Mouse (Mus musculus): ENCODE measurements around the gene Exph5.

The Exph5 gene

GRCm38 (mm10) chr9:53301269-53301720 lies at the start of gene Exph5:
Gene Exph5, plus strand, starts transcription at chr9:53301670.
- peak; percentile 26 for DNase-seq

GRCm38 (mm10) chr9:53254368-53254767 lies 47.1 kb upstream of the Exph5 start:
- DNase-seq = peak; percentile 71

- DNase-seq = no peak
Observed at GRCm38 (mm10) chr9:53256690-53257305, 44.7 kb upstream of the Exph5 start.

GRCm38 (mm10) chr9:53257772-53258171 lies 43.7 kb upstream of the Exph5 start:
- no peak for DNase-seq

- no peak for DNase-seq
Observed at GRCm38 (mm10) chr9:53258199-53258598, 43.3 kb upstream of the Exph5 start.

GRCm38 (mm10) chr9:53264387-53264786 lies 37.1 kb upstream of the Exph5 start:
- no peak for DNase-seq

- DNase-seq = no peak
Observed at GRCm38 (mm10) chr9:53265589-53265988, 35.9 kb upstream of the Exph5 start.

- no peak for DNase-seq
Observed at GRCm38 (mm10) chr9:53268036-53268435, 33.4 kb upstream of the Exph5 start.

GRCm38 (mm10) chr9:53268731-53269465 lies 32.6 kb upstream of the Exph5 start:
- DNase-seq = no peak

GRCm38 (mm10) chr9:53269466-53269755 lies 32.1 kb upstream of the Exph5 start:
- no peak for DNase-seq

- no peak for DNase-seq
Observed at GRCm38 (mm10) chr9:53271281-53272022, 30.0 kb upstream of the Exph5 start.

GRCm38 (mm10) chr9:53272207-53272606 lies 29.3 kb upstream of the Exph5 start:
- DNase-seq = no peak

GRCm38 (mm10) chr9:53272714-53273113 lies 28.8 kb upstream of the Exph5 start:
- no peak for DNase-seq

- DNase-seq = no peak
Observed at GRCm38 (mm10) chr9:53276381-53276780, 25.1 kb upstream of the Exph5 start.

GRCm38 (mm10) chr9:53278997-53279396 lies 22.5 kb upstream of the Exph5 start:
- DNase-seq = no peak

- DNase-seq = no peak
Observed at GRCm38 (mm10) chr9:53286793-53287192, 14.7 kb upstream of the Exph5 start.

- DNase-seq = no peak
Observed at GRCm38 (mm10) chr9:53290006-53290405, 11.5 kb upstream of the Exph5 start.

GRCm38 (mm10) chr9:53292833-53293232 lies 8.6 kb upstream of the Exph5 start:
- no peak for DNase-seq

GRCm38 (mm10) chr9:53301801-53302311 lies 386 bp downstream of the Exph5 start:
- DNase-seq = peak; percentile 30

- DNase-seq = peak; percentile 20
Observed at GRCm38 (mm10) chr9:53302415-53302814, 945 bp downstream of the Exph5 start.

GRCm38 (mm10) chr9:53307904-53308303 lies 6.4 kb downstream of the Exph5 start:
- no peak for DNase-seq

- DNase-seq = no peak
Observed at GRCm38 (mm10) chr9:53312981-53313380, 11.5 kb downstream of the Exph5 start.

- no peak for DNase-seq
Observed at GRCm38 (mm10) chr9:53320894-53321650, 19.6 kb downstream of the Exph5 start.

All from right cerebral cortex, postnatal 25 days (tissue).